Mouse (Mus musculus): ENCODE data around the gene Olfr171.
"Not testable (repeated sequence)": the region's sequence is repeated elsewhere in the genome, so short reads cannot be mapped to it uniquely, and the experiment has no call there.

Gene Olfr171

DNA sequence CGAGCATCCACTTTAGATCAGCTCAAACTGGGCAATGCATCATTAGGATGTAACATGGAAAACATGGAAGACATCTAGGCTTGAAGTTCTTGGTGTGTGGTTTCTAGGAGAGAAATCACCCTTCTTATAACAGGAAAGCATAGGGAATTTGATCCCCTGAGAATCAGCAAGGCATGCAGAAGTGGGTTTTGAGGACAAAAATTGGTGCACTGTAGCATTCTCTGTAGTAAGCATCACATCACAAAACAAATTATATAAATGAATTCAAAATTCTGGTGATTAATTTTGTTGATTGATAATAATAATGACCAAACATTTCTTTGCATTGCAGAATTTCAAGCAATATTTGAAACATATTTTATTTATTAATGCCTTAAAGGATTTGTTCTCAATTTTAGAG, at the start of gene Olfr171:
Gene Olfr171 (minus strand): TSS at position 101 of the 400 bp plus-strand sequence.
- no peak for DNase-seq

DNA sequence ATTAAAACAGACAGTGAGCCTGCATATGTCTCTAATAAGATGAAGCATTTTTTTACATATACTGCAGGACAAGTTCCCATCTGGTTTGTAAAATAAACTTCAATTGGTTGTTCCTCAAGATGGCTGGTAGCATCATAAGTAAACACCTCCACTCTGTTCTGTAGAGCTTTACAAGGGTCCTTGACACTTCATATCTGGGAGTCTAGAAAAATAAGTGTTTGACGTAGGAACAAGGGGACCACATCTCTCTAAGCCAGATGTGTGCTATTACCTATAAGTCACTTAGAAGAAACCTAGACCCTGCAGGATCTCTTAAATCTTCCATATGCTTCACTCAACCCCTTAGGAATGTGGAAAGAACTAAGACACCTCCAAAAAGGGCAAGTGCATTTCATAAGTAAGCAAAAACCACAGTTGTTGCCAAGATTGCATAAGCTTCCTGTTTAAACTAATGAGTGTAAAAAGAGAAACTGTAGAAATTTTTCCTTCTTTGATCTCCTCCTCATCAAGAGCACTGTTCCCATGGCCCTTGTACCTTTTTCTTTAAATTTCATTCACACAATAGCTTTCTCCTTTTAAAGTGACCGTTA, 41.1 kb upstream of the Olfr171 start:
- DNase-seq = peak; percentile 53

DNA sequence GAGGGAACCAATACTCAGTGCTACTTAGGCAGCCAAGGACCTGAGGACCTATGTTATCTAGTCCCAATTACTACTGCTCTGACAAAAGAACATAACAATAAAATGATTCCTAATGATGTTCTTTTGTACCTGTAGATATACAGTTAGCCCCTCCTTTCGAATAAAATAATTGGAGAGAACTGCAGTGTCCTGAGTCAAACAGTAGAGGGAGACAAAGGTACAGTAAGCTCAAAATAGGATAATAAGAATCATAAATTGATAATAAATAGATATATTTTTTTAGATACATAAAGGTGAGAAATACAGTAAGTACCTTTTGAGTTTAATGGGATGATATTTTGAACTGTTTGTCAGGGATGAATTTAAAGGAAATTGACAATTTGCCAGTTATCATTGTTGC, 36.6 kb upstream of the Olfr171 start:
- peak; percentile 21 for DNase-seq

DNA sequence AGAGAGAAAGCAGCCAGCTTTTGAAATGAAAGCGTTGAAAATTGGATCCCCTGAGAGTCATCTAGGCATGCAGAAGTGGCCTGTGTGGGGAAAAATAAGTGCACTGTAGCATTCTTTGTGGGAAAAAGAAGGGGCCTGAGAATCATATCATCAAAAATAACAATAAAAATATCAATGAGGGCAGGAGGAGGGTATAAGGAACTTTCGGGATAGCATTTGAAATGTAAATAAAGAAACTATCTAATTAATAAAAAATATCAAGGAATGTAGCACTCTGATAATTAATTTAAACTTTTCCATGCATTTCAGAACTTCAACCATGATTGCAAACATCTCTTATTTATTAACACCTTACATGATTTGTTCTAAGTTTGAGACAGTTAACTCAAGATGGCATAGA, 17.9 kb downstream of the Olfr171 start, which contains the start of gene Olfr170:
Gene Olfr170 (minus strand): TSS at position 101 of the 400 bp plus-strand sequence.
- DNase-seq = not testable (repeated sequence)

DNA sequence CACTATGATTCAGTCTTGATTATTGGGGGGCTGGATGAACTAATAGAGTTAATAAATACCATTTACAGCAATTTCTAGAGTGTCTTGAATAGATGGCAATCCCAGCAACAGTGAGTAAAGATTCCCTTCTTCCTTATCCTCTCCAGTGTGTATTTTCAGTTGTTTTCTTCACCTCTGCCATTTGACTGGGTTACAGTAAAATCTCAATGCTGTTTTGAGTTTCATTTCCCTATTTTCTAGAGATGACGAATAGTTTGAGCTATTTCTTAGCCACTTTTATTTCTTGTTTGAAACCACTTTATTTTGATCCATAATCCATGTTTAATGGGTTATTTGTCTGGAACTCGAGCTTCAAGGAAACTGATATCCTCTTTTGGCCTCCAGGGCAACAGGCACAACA, 26.6 kb downstream of the Olfr171 start:
- no peak for DNase-seq
